Mouse (Mus musculus) limb, embryonic 10.5 days (tissue): ENCODE measurements at regions not wholly inside any gene's neighbourhood (a gene's known extent, or its start where the extent isn't known, plus 50 kb on each side); places are given as distances from the start of the nearest gene placed in this dataset.

Source experiments
- DNase-seq: peaks from one replicate; pipeline ENCODE4 v3.0.0-alpha.2; 2017; ENCODE audit warnings: low spot score
- H3K27ac ChIP-seq: fragments of 300-500 bp; sonication (generic); 2 replicates; pipeline ENCODE4 v1.5.1; 2016; ENCODE audit warnings: mild to moderate bottlenecking
- H3K27me3 ChIP-seq: fragments of 300-500 bp; sonication (generic); 2 replicates; pipeline ENCODE4 v1.6.1; 2016; ENCODE audit warnings: low read depth, mild to moderate bottlenecking; ENCODE audit not compliant: poor library complexity, severe bottlenecking
- H3K36me3 ChIP-seq: fragments of 300-500 bp; sonication (generic); 2 replicates; pipeline ENCODE4 v1.6.1; 2016; ENCODE audit warnings: mild to moderate bottlenecking, moderate library complexity
- H3K4me1 ChIP-seq: fragments of 300-500 bp; sonication (generic); 2 replicates; pipeline ENCODE4 v1.6.1; 2016
- H3K4me3 ChIP-seq: fragments of 300-500 bp; sonication (generic); 2 replicates; pipeline ENCODE4 v1.5.1; 2016; ENCODE audit warnings: mild to moderate bottlenecking, moderate library complexity
- H3K9me3 ChIP-seq: fragments of 300-500 bp; sonication (generic); replicated peaks from 2 replicates; pipeline ENCODE4 v1.6.1; 2016; ENCODE audit warnings: mild to moderate bottlenecking
- WGBS: fragments of 180-500 bp; shearing (Covaris S2); methylation state at CpG from one replicate; pipeline ENCODE4 v1.1.7; 2016; 5-methylcytosine and 5-hydroxymethylcytosine counted together

DNA sequence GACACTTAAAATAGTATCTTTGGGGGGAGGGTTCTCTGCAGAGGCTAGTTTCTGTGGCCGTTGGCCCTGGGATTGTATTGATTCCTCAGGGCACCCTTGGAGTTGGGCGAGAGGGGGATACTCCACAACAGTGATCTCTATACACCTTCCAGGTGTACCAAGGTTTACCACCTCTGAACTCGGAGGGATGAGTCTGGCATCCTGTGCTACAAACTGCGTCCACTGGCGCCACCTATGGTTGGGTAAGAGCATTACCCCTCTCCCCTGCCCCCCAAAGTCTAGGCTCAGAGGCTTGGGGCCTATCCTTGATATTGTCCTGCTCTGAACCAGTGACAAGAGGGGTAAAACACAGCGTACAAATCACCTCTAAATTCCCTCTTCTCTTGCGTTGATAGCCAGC, 62.2 kb downstream of the Gm17728 start:
- 74% methylated on average over 7 of the region's 7 CpGs for WGBS
- DNase-seq = no peak
- H3K4me1 ChIP-seq = no peaks in the 10 kb centered on the region
- H3K36me3 ChIP-seq = no peaks in the 10 kb centered on the region
- H3K27me3 ChIP-seq = no peaks in the 10 kb centered on the region
- no peak overlapping the region for H3K4me3 ChIP-seq
- H3K27ac ChIP-seq = no peak overlapping the region
- H3K9me3 ChIP-seq = no peaks in the 10 kb centered on the region

DNA sequence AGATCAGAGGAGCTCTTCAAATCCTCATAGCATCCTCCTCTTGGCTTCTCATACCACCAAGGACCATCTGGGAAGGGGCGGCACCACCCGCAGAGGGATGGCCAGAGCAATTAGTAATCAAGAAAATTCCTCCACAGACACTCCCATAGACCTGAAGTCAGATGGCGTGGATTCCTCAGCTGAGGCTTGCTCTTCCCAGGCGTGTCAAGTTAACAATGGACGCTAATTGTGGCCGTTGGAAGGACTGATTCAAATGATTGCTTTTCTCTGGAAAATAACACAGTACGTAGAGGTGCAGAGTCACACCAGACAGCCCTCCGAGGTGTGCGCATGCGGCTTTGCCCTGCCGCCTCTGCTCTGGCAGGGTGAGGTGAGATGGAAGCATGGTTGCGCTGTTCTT, 62.7 kb downstream of the Gm17728 start:
- Histone ChIP-seq H3K27me3 (no peaks in the 10 kb centered on the region), H3K4me3 (no peak overlapping the region), H3K4me1 (no peaks in the 10 kb centered on the region), H3K9me3 (no peaks in the 10 kb centered on the region), H3K36me3 (no peaks in the 10 kb centered on the region), H3K27ac (no peak overlapping the region)
- DNase-seq = no peak
- 76% methylated on average over 12 of the region's 12 CpGs for WGBS

DNA sequence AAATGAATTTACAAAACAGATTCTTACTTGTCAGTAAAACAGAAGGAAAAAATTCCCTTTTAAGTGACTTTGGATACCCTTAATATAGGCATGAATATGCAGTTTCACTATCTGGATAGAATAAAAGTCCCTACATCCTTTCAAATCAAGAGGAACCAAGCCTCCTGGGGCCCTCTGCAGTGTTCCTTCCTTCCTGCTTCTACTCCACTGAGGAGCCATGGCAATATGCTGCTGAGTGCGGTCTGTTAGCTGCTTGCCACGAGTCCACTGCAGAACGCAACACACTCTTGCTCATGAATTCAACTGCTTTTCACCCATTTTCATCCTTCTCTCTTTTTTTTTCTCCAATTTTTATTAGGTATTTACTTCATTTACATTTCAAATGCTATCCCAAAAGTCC, 107.5 kb downstream of the Gm17728 start:
- no peaks in the 10 kb centered on the region for H3K4me1 ChIP-seq
- DNase-seq = no peak
- no peak overlapping the region for H3K27ac ChIP-seq
- 86% methylated on average over 3 of the region's 3 CpGs for WGBS
- no peaks in the 10 kb centered on the region for H3K36me3 ChIP-seq
- H3K9me3 ChIP-seq = no peaks in the 10 kb centered on the region
- H3K27me3 ChIP-seq = no peaks in the 10 kb centered on the region
- H3K4me3 ChIP-seq = no peak overlapping the region

GRCm38 (mm10) chr17:9536090-9536489, 114.2 kb downstream of the Gm17728 start:
- Histone ChIP-seq H3K36me3 (no peaks in the 10 kb centered on the region), H3K9me3 (no peaks in the 10 kb centered on the region), H3K4me3 (no peak overlapping the region), H3K27me3 (no peaks in the 10 kb centered on the region), H3K27ac (no peak overlapping the region), H3K4me1 (no peaks in the 10 kb centered on the region)
- DNase-seq = no peak
- WGBS = 80% methylated on average over 4 of the region's 4 CpGs

DNA sequence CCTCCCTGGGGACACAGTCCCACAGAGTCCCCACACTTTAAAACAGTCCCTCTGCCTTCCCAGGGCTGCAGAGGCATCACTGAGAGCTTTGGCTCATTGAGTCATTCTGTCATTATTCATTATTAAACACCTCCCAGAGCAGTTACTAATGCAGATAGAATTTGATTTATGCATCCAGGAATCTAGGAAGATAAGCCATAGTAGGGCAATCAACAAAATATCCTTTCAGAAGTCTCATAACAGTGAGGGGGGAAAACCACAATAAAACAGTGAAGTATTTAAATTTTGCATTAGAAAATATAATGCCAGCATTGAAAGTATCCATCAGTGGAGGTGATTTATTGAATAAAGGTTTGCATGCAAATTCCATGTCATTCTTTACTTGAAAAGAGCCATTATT, 116.5 kb downstream of the Gm17728 start:
- H3K4me3 ChIP-seq = no peak overlapping the region

GRCm38 (mm10) chr17:9540156-9540555, 118.3 kb downstream of the Gm17728 start:
- no peaks in the 10 kb centered on the region for H3K27me3 ChIP-seq
- DNase-seq = no peak
- no peak overlapping the region for H3K27ac ChIP-seq
- H3K9me3 ChIP-seq = no peaks in the 10 kb centered on the region
- no peaks in the 10 kb centered on the region for H3K36me3 ChIP-seq
- H3K4me1 ChIP-seq = no peaks in the 10 kb centered on the region
- 94% methylated on average over 1 of the region's 1 CpGs for WGBS
- H3K4me3 ChIP-seq = no peak overlapping the region

More for the DNA sequence above, 116.5 kb downstream of the Gm17728 start:
- no peak overlapping the region for H3K27ac ChIP-seq
- no peaks in the 10 kb centered on the region for H3K27me3 ChIP-seq
- no peaks in the 10 kb centered on the region for H3K36me3 ChIP-seq
- no peak for DNase-seq
- no peaks in the 10 kb centered on the region for H3K9me3 ChIP-seq
- H3K4me1 ChIP-seq = no peaks in the 10 kb centered on the region

GRCm38 (mm10) chr17:9543224-9543797, 121.5 kb downstream of the Gm17728 start:
- DNase-seq = no peak
- H3K9me3 ChIP-seq = no peaks in the 10 kb centered on the region
- H3K4me1 ChIP-seq = no peaks in the 10 kb centered on the region
- no peaks in the 10 kb centered on the region for H3K36me3 ChIP-seq
- H3K4me3 ChIP-seq = no peak overlapping the region
- WGBS = 86% methylated on average over 5 of the region's 5 CpGs
- H3K27ac ChIP-seq = no peak overlapping the region
- H3K27me3 ChIP-seq = no peaks in the 10 kb centered on the region

GRCm38 (mm10) chr17:9557544-9557943, 112.0 kb downstream of the Pabpc6 start:
- no peaks in the 10 kb centered on the region for H3K4me1 ChIP-seq
- no peaks in the 10 kb centered on the region for H3K36me3 ChIP-seq
- no peaks in the 10 kb centered on the region for H3K27me3 ChIP-seq
- no peak for DNase-seq
- WGBS = 87% methylated on average over 4 of the region's 4 CpGs
- no peaks in the 10 kb centered on the region for H3K9me3 ChIP-seq
- no peak overlapping the region for H3K27ac ChIP-seq
- H3K4me3 ChIP-seq = no peak overlapping the region

- no peaks in the 10 kb centered on the region for H3K27me3 ChIP-seq
- H3K27ac ChIP-seq = peak overlapping the region; percentile 62
- no peaks in the 10 kb centered on the region for H3K36me3 ChIP-seq
- no peak for DNase-seq
- WGBS = 43% methylated on average over 6 of the region's 6 CpGs
- no peak overlapping the region for H3K4me3 ChIP-seq
- no peaks in the 10 kb centered on the region for H3K9me3 ChIP-seq
- H3K4me1 ChIP-seq = peaks cover 9% of the 10 kb centered on the region
Observed at GRCm38 (mm10) chr17:9566846-9567245, 102.7 kb downstream of the Pabpc6 start.

DNA sequence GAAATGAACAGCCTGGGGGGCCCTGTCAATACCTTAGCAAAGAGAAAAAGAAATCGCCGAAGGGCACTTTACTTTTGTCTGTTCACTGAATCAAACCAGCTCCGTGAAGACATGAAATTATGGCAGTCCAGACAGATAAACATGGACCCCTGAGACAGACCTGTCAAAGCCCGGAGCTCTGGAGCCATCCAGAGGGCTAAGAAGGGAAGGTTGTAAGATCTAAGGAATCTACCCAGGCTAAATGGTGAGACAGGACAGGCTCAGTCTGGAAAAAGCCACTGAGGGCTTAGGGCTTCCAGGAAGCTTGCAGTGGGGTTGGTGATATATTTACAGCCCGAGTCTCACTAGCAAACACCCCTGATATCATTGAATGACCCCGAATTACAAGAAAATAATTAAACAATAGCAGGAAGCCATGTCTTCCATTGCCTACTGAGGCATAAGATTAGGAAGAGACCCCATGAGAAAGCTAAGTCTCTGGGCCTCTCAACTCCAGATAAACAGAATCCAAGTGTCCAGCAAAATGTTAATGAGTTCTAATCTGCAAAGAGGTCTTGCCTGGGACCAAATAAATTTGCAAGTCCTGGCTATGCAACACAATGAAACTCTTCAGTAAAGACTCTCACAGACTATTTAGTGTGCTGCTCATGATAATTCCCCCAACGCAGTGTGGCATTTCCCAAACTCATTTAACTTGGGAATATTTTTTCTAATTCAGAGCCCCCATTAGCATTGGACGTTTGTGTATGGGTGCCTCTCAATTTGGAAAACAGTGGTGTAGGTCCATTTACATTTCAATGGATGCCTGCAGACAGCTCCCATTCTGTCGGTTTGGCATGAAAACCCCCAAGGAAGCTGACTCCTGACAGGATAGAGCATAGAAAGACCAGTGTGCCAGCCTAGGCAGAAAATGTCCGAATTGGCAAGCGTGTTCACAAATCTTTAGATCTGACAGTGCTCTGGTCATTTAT, 89.8 kb downstream of the Pabpc6 start:
- Histone ChIP-seq H3K4me1 (no peaks in the 10 kb centered on the region), H3K9me3 (no peaks in the 10 kb centered on the region), H3K4me3 (no peak overlapping the region), H3K36me3 (no peaks in the 10 kb centered on the region), H3K27ac (no peak overlapping the region), H3K27me3 (no peaks in the 10 kb centered on the region)
- 44% methylated on average over 11 of the region's 11 CpGs for WGBS
- no peak for DNase-seq

DNA sequence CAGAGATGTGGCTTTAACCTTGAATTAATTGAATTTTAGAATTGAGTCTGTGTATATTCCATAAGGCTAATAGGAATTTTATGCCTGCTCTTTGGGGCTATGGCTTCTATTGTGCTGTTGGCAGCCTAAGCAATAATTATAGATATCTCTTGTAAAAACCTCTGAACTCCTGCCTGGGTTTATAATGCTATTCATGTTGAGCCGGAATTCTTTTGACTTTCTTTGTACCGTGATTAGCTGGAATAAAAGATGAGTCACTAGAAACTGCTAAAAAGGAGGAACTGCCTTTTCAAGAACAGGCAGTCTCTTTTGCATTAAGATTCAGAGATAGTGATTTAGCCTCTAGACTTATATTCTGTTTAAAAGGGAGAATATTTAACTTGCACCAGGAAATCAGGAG, 71.4 kb downstream of the Pabpc6 start:
- Histone ChIP-seq H3K4me3 (no peak overlapping the region), H3K36me3 (no peaks in the 10 kb centered on the region), H3K27ac (no peak overlapping the region), H3K27me3 (no peaks in the 10 kb centered on the region), H3K9me3 (no peaks in the 10 kb centered on the region), H3K4me1 (no peaks in the 10 kb centered on the region)
- 93% methylated on average over 2 of the region's 2 CpGs for WGBS
- no peak for DNase-seq

- no peaks in the 10 kb centered on the region for H3K4me1 ChIP-seq
- DNase-seq = no peak
- H3K27me3 ChIP-seq = no peaks in the 10 kb centered on the region
- H3K4me3 ChIP-seq = no peak overlapping the region
- H3K27ac ChIP-seq = no peak overlapping the region
- no peaks in the 10 kb centered on the region for H3K9me3 ChIP-seq
- no peaks in the 10 kb centered on the region for H3K36me3 ChIP-seq
- WGBS = 79% methylated on average over 2 of the region's 2 CpGs
Observed at GRCm38 (mm10) chr17:9600459-9600858, 69.1 kb downstream of the Pabpc6 start.
